9 mouse cellular contexts compared by ENCODE assay signal in the genomic region with DNA sequence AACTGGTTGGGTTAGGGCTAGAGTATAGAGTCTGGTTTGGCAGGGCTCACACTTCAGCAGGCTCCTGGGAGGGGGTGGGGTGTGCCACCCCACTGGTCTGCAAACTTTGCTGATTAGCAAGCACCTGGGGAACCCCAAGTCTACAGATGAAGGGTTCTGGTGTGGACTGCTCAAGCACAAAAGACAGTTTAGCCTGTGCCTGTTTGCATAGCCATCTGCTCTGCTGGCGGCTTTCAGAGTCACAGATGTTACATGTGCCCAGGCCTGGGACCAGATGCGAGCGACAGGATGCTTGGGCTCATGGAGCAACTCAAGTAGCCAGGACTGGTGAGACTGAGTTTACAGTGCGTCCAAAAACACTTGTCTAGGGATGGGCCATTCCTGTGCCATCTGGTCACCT. TPM values are rescaled to one million over a fixed set of nuclear protein-coding genes. Genes with fewer than 3 reads are reported as not detected.
A peak's percentile ranks its signal among the peaks of the same experiment; 100 is the strongest.
DNase-seq lines count a peak whose midpoint lies in the region; ATAC-seq lines count a peak whose summit lies in the region.
"Had no signal": no experiment of that assay in that cellular context is flagged by ENCODE, and none has a peak within 500 bp of the region (broad histone marks: within the 10 kb centered on the region; RNA-seq: fewer than 3 reads in every experiment).

No protein-coding gene starts in this region.

- peaks cover 47% of the 10 kb centered on the region for H3K4me1 ChIP-seq in kidney, embryonic 16.5 days (ENCODE audit: insufficient read depth, low read length)
- peaks cover 19% of the 10 kb centered on the region for H3K4me1 ChIP-seq in embryonic facial prominence, embryonic 12.5 days
- H3K4me1 ChIP-seq in hindbrain, embryonic 16.5 days (ENCODE audit: control insufficient read depth, insufficient read depth, low read depth, low read length) = peaks cover 26% of the 10 kb centered on the region

- peaks cover 11% of the 10 kb centered on the region for H3K27me3 ChIP-seq in kidney, embryonic 16.5 days (ENCODE audit: insufficient read depth, low read length)
- peaks cover 26% of the 10 kb centered on the region for H3K27me3 ChIP-seq in embryonic facial prominence, embryonic 12.5 days
- no peaks in the 10 kb centered on the region for H3K27me3 ChIP-seq in hindbrain, embryonic 16.5 days (replicated peaks; ENCODE audit: control insufficient read depth, insufficient read depth, low read length)

- H3K9ac ChIP-seq in kidney, embryonic 16.5 days (replicated peaks; ENCODE audit: low read length) = no peak overlapping the region
- H3K9ac ChIP-seq in embryonic facial prominence, embryonic 12.5 days = no peak overlapping the region
- H3K9ac ChIP-seq in hindbrain, embryonic 16.5 days (ENCODE audit: low read depth, low read length) = no peak overlapping the region

- H3K36me3 ChIP-seq in kidney, embryonic 16.5 days (ENCODE audit: insufficient read depth, low read length) = no peaks in the 10 kb centered on the region
- H3K36me3 ChIP-seq in embryonic facial prominence, embryonic 12.5 days = no peaks in the 10 kb centered on the region
- no peaks in the 10 kb centered on the region for H3K36me3 ChIP-seq in hindbrain, embryonic 16.5 days (ENCODE audit: control insufficient read depth, insufficient read depth, low read length)

- H3K4me3 ChIP-seq in kidney, embryonic 16.5 days (ENCODE audit: low read length) = no peak overlapping the region
- no peak overlapping the region for H3K4me3 ChIP-seq in embryonic facial prominence, embryonic 12.5 days
- no peak overlapping the region for H3K4me3 ChIP-seq in hindbrain, embryonic 16.5 days (ENCODE audit: low read length)
- H3K4me3 ChIP-seq: myocyte had no signal

- no peak for DNase-seq in kidney, adult 9 months
- peak; percentile 56 to 64 for DNase-seq in spleen, adult 18-20 months
- DNase-seq in urinary bladder, postnatal 4 days (ENCODE audit: low spot score in 2 of 2) = no peak
- DNase-seq in embryo, embryonic 11 days = no peak
- DNase-seq in left cerebral cortex, adult 11 months (ENCODE audit: low spot score) = no peak

- H3K27ac ChIP-seq in kidney, embryonic 16.5 days (ENCODE audit: low read length) = peak overlapping the region; percentile 68; the same call in 1 of the 2 replicates
- peak overlapping the region; percentile 52; the same call in 1 of the 2 replicates for H3K27ac ChIP-seq in embryonic facial prominence, embryonic 12.5 days
- H3K27ac ChIP-seq in hindbrain, embryonic 16.5 days (ENCODE audit: low read depth, low read length) = peak overlapping the region; percentile 19; the same call in 1 of the 2 replicates

- no peaks in the 10 kb centered on the region for H3K9me3 ChIP-seq in kidney, embryonic 16.5 days (ENCODE audit: low read length)
- no peaks in the 10 kb centered on the region for H3K9me3 ChIP-seq in embryonic facial prominence, embryonic 12.5 days
- H3K9me3 ChIP-seq in hindbrain, embryonic 16.5 days (ENCODE audit: control insufficient read depth, low read length) = no peaks in the 10 kb centered on the region

- 61% methylated on average over 4 of the region's 4 CpGs for WGBS in kidney, embryonic 16.5 days
- WGBS in embryonic facial prominence, embryonic 12.5 days = 41% methylated on average over 4 of the region's 4 CpGs
- 52% methylated on average over 4 of the region's 4 CpGs for WGBS in hindbrain, embryonic 16.5 days

- H3K4me2 ChIP-seq in kidney, embryonic 16.5 days (replicated peaks; ENCODE audit: low read depth, low read length) = no peak overlapping the region
- H3K4me2 ChIP-seq in embryonic facial prominence, embryonic 12.5 days (replicated peaks) = no peak overlapping the region
- H3K4me2 ChIP-seq in hindbrain, embryonic 16.5 days (ENCODE audit: low read length) = no peak overlapping the region

- no peak for ATAC-seq in kidney, embryonic 16.5 days (ENCODE audit: low FRiP score, low TSS enrichment)
- ATAC-seq in embryonic facial prominence, embryonic 12.5 days (ENCODE audit: insufficient number of reproducible peaks, insufficient read depth, low FRiP score, low TSS enrichment) = no peak
- ATAC-seq in hindbrain, embryonic 16.5 days = peak; percentile 46; the same call in 1 of the 2 replicates

RNA-seq across cellular contexts. Expression of a gene that starts 8.3 kb away (rescaled TPM):
- polyA plus RNA-seq in kidney, embryonic 16.5 days (2015; fragmentation: Nextera tagmentation; extraction: Ambion mirVana) = 14.1 and 17.7 TPM in 2 replicates
- polyA plus RNA-seq in embryonic facial prominence, embryonic 12.5 days (2016; fragmentation: Nextera tagmentation; extraction: Ambion mirVana) = 2.5 and 2.9 TPM in 2 replicates
- 26.4 and 27.2 TPM in 2 replicates for polyA plus RNA-seq in hindbrain, embryonic 16.5 days (2015; fragmentation: Nextera tagmentation; extraction: Ambion mirVana)

RNA-seq across cellular contexts. Expression of a gene that starts 48.8 kb away (rescaled TPM):
- polyA plus RNA-seq in kidney, embryonic 16.5 days (2015; fragmentation: Nextera tagmentation; extraction: Ambion mirVana) = 5.1 and 9.7 TPM in 2 replicates
- 20.9 and 23.1 TPM in 2 replicates for polyA plus RNA-seq in embryonic facial prominence, embryonic 12.5 days (2016; fragmentation: Nextera tagmentation; extraction: Ambion mirVana)
- polyA plus RNA-seq in hindbrain, embryonic 16.5 days (2015; fragmentation: Nextera tagmentation; extraction: Ambion mirVana) = 6.2 and 12.0 TPM in 2 replicates

Comparison
In these comparisons a context has a peak if more than half of its experiments do, and no peak if none do; other contexts are left out.
1. DNase-seq: peak in spleen, adult 18-20 months (2 of 2); none in kidney, adult 9 months (single experiment), urinary bladder, postnatal 4 days (0 of 2), embryo, embryonic 11 days (single experiment) and left cerebral cortex, adult 11 months (single experiment).
2. Peak in every context shown above with its lines, with median percentiles within 50 percentile points of each other: H3K27ac ChIP-seq.